Mouse (Mus musculus): ENCODE data around the gene Ttll8. TPM values are rescaled to one million over a fixed set of nuclear protein-coding genes. Genes with fewer than 3 reads are reported as not detected.

Ttll8 gene
- polyA plus RNA-seq, 1 experiment from 2014 or later, result not detected

GRCm38 (mm10) chr15:88865061-88865460 lies 89.2 kb downstream of the Ttll8 start:
- 88% methylated on average over 14 of the region's 14 CpGs for WGBS
- no peak for TF ChIP-seq CTCF (IDR thresholded peaks at IDR 0.05; ENCODE audit: low read depth)
- H3K9me3 ChIP-seq (ENCODE audit: low read depth, low read length), result no peaks in the 10 kb centered on the region
- H3K4me3 ChIP-seq (ENCODE audit: low read depth, low read length), result peak overlapping the region; percentile 87
- no peak overlapping the region for H3K27ac ChIP-seq (ENCODE audit: low read depth)
- peak overlapping the region; percentile 92 for H3K4me2 ChIP-seq
- no peak for ATAC-seq (ENCODE audit: insufficient read depth)
- H3K27me3 ChIP-seq (ENCODE audit: insufficient read depth, low read length), result no peaks in the 10 kb centered on the region
- peaks cover 35% of the 10 kb centered on the region for H3K4me1 ChIP-seq (ENCODE audit: insufficient read depth)
- no peak for DNase-seq
- 0 out of 2 replicates have a peak overlapping the region, but pooled peaks have one; percentile 83 for H3K9ac ChIP-seq
- H3K36me3 ChIP-seq (ENCODE audit: insufficient read depth), result peaks cover 32% of the 10 kb centered on the region

GRCm38 (mm10) chr15:88864270-88865030 lies 89.8 kb downstream of the Ttll8 start:
- ATAC-seq (ENCODE audit: insufficient read depth), result no peak
- peak overlapping the region; percentile 92 for H3K4me2 ChIP-seq
- peaks cover 32% of the 10 kb centered on the region for H3K36me3 ChIP-seq (ENCODE audit: insufficient read depth)
- H3K9me3 ChIP-seq (ENCODE audit: low read depth, low read length), result no peaks in the 10 kb centered on the region
- H3K4me1 ChIP-seq (ENCODE audit: insufficient read depth), result peaks cover 35% of the 10 kb centered on the region
- peak overlapping the region; percentile 97 for H3K27ac ChIP-seq (ENCODE audit: low read depth)
- WGBS, result 25% methylated on average over 22 of the region's 22 CpGs
- no peaks in the 10 kb centered on the region for H3K27me3 ChIP-seq (ENCODE audit: insufficient read depth, low read length)
- peak; percentile 36 for TF ChIP-seq CTCF (IDR thresholded peaks at IDR 0.05; ENCODE audit: low read depth)
- peak overlapping the region; percentile 83 for H3K9ac ChIP-seq
- DNase-seq, result no peak
- H3K4me3 ChIP-seq (ENCODE audit: low read depth, low read length), result peak overlapping the region; percentile 87

- H3K4me3 ChIP-seq (ENCODE audit: low read depth, low read length), result peak overlapping the region; percentile 87
- peaks cover 32% of the 10 kb centered on the region for H3K36me3 ChIP-seq (ENCODE audit: insufficient read depth)
- ATAC-seq (ENCODE audit: insufficient read depth) (peak; percentile 86), DNase-seq (peak; percentile 97)
- H3K4me1 ChIP-seq (ENCODE audit: insufficient read depth), result peaks cover 35% of the 10 kb centered on the region
- H3K9ac ChIP-seq, result peak overlapping the region; percentile 83
- TF ChIP-seq CTCF (IDR thresholded peaks at IDR 0.05; ENCODE audit: low read depth), result no peak
- H3K4me2 ChIP-seq, result peak overlapping the region; percentile 92
- H3K27ac ChIP-seq (ENCODE audit: low read depth), result peak overlapping the region; percentile 97
- H3K9me3 ChIP-seq (ENCODE audit: low read depth, low read length), result no peaks in the 10 kb centered on the region
- WGBS, result 0% methylated on average over 33 of the region's 39 CpGs
- H3K27me3 ChIP-seq (ENCODE audit: insufficient read depth, low read length), result no peaks in the 10 kb centered on the region
Measured at GRCm38 (mm10) chr15:88863695-88864231, 90.5 kb downstream of the Ttll8 start.

GRCm38 (mm10) chr15:88862881-88863694 lies 91.1 kb downstream of the Ttll8 start:
- peak overlapping the region; percentile 87 for H3K4me3 ChIP-seq (ENCODE audit: low read depth, low read length)
- peaks cover 35% of the 10 kb centered on the region for H3K4me1 ChIP-seq (ENCODE audit: insufficient read depth)
- under 1% methylated on average over 98 of the region's 98 CpGs for WGBS
- H3K36me3 ChIP-seq (ENCODE audit: insufficient read depth), result peaks cover 32% of the 10 kb centered on the region
- H3K9me3 ChIP-seq (ENCODE audit: low read depth, low read length), result no peaks in the 10 kb centered on the region
- H3K27me3 ChIP-seq (ENCODE audit: insufficient read depth, low read length), result no peaks in the 10 kb centered on the region
- H3K9ac ChIP-seq, result peak overlapping the region; percentile 83
- peak overlapping the region; percentile 97 for H3K27ac ChIP-seq (ENCODE audit: low read depth)
- H3K4me2 ChIP-seq, result peak overlapping the region; percentile 92
- no peak; the same call in none of the 2 replicates for ATAC-seq (ENCODE audit: insufficient read depth)
- peak; percentile 67 for DNase-seq
- no peak for TF ChIP-seq CTCF (IDR thresholded peaks at IDR 0.05; ENCODE audit: low read depth)

- under 1% methylated on average over 107 of the region's 107 CpGs for WGBS
- Histone ChIP-seq H3K9me3 (ENCODE audit: low read depth, low read length) (no peaks in the 10 kb centered on the region), H3K4me1 (ENCODE audit: insufficient read depth) (peaks cover 29% of the 10 kb centered on the region), H3K9ac (peak within 1 kb of the TSS; percentile 83), H3K27ac (ENCODE audit: low read depth) (peak within 1 kb of the TSS; percentile 97), H3K4me3 (ENCODE audit: low read depth, low read length) (peak within 1 kb of the TSS; percentile 87), H3K27me3 (ENCODE audit: insufficient read depth, low read length) (no peaks in the 10 kb centered on the region), H3K4me2 (peak within 1 kb of the TSS; percentile 92), H3K36me3 (ENCODE audit: insufficient read depth) (peaks cover 29% of the 10 kb centered on the region)
- DNase-seq, result peak; percentile 99
- peak; percentile 81 for ATAC-seq (ENCODE audit: insufficient read depth)
- TF ChIP-seq CTCF (IDR thresholded peaks at IDR 0.05; ENCODE audit: low read depth), result no peak
Measured at GRCm38 (mm10) chr15:88861772-88862622, 92.2 kb downstream of the Ttll8 start, which contains the start of gene Pim3. Pim3 (plus strand) TSS chr15:88862186.

GRCm38 (mm10) chr15:88860781-88861180 lies 93.4 kb downstream of the Ttll8 start:
- DNase-seq, result no peak
- no peak for ATAC-seq (ENCODE audit: insufficient read depth)
- H3K9me3 ChIP-seq (ENCODE audit: low read depth, low read length), result no peaks in the 10 kb centered on the region
- H3K4me1 ChIP-seq (ENCODE audit: insufficient read depth), result peaks cover 23% of the 10 kb centered on the region
- H3K27me3 ChIP-seq (ENCODE audit: insufficient read depth, low read length), result no peaks in the 10 kb centered on the region
- no peak overlapping the region for H3K27ac ChIP-seq (ENCODE audit: low read depth)
- no peak overlapping the region for H3K9ac ChIP-seq
- H3K4me2 ChIP-seq, result no peak overlapping the region
- no peak for TF ChIP-seq CTCF (IDR thresholded peaks at IDR 0.05; ENCODE audit: low read depth)
- 0 out of 2 replicates have a peak overlapping the region, but pooled peaks have one; percentile 87 for H3K4me3 ChIP-seq (ENCODE audit: low read depth, low read length)
- peaks cover 18% of the 10 kb centered on the region for H3K36me3 ChIP-seq (ENCODE audit: insufficient read depth)
- WGBS, result 90% methylated on average over 3 of the region's 3 CpGs
